Mouse (Mus musculus): ENCODE data around the gene Olfr96. TPM values are rescaled to one million over a fixed set of nuclear protein-coding genes. Genes with fewer than 3 reads are reported as not detected.

Olfr96 gene
- polyA plus RNA-seq, 1 experiment = not detected

GRCm38 (mm10) chr17:37194782-37195181, 25.2 kb upstream of the Olfr96 start:
- TF ChIP-seq SRF (IDR thresholded peaks at IDR 0.05; ENCODE audit: control insufficient read depth, insufficient read length, low read depth) (no peak), REST (IDR thresholded peaks at IDR 0.05; ENCODE audit: insufficient read depth, insufficient read length) (no peak), CEBPB (IDR thresholded peaks at IDR 0.05; ENCODE audit: insufficient read depth, poor library complexity, severe bottlenecking) (no peak), MAX (IDR thresholded peaks at IDR 0.05; ENCODE audit: low read depth) (no peak), POLR2AphosphoS2 (IDR thresholded peaks at IDR 0.05; ENCODE audit: insufficient read length, low read depth) (no peak), TCF3 (IDR thresholded peaks at IDR 0.05; ENCODE audit: insufficient read length, low read depth) (no peak), USF1 (IDR thresholded peaks at IDR 0.05; ENCODE audit: low read depth) (no peak), MYOD1 (IDR thresholded peaks at IDR 0.05; ENCODE audit: control insufficient read depth in 1 of 3, insufficient read length in 2 of 3, low read depth in 2 of 3) (no peak), E2F4 (IDR thresholded peaks at IDR 0.05; ENCODE audit: insufficient read depth) (no peak), MYOG (IDR thresholded peaks at IDR 0.05; ENCODE audit: control insufficient read depth in 1 of 3, insufficient read depth in 1 of 3, insufficient read length in 2 of 3, low read depth in 2 of 3) (no peak), POLR2A (IDR thresholded peaks at IDR 0.05; ENCODE audit: insufficient read length, low read depth) (no peak), TCF12 (IDR thresholded peaks at IDR 0.05; ENCODE audit: insufficient read depth, poor library complexity, severe bottlenecking) (no peak)
- Histone ChIP-seq H3ac (ENCODE audit: control insufficient read depth, insufficient read length) (no peak overlapping the region), H3K4me3 (no peak overlapping the region), H3K79me2 (ENCODE audit: control insufficient read depth, insufficient read depth) (no peaks in the 10 kb centered on the region), H3K27me3 (ENCODE audit: control insufficient read depth, insufficient read depth, insufficient read length) (no peaks in the 10 kb centered on the region), H3K4me2 (ENCODE audit: low read depth) (no peak overlapping the region), H3K36me3 (ENCODE audit: control insufficient read depth, insufficient read depth) (no peaks in the 10 kb centered on the region)

GRCm38 (mm10) chr17:37196845-37197724, 22.9 kb upstream of the Olfr96 start:
- no peaks in the 10 kb centered on the region for H3K36me3 ChIP-seq (ENCODE audit: control insufficient read depth, insufficient read depth)
- H3ac ChIP-seq (ENCODE audit: control insufficient read depth, insufficient read length) = no peak overlapping the region
- H3K79me2 ChIP-seq (ENCODE audit: control insufficient read depth, insufficient read depth) = no peaks in the 10 kb centered on the region
- H3K4me2 ChIP-seq (ENCODE audit: low read depth) = no peak overlapping the region
- H3K27me3 ChIP-seq (ENCODE audit: control insufficient read depth, insufficient read depth, insufficient read length) = no peaks in the 10 kb centered on the region
- no peak for TF ChIP-seq POLR2A (IDR thresholded peaks at IDR 0.05; ENCODE audit: insufficient read length, low read depth)
- no peak overlapping the region for H3K4me3 ChIP-seq

- no peaks in the 10 kb centered on the region for H3K27me3 ChIP-seq (ENCODE audit: control insufficient read depth, insufficient read depth, insufficient read length)
- no peak within 1 kb of the TSS for H3K4me2 ChIP-seq (ENCODE audit: low read depth)
- H3K36me3 ChIP-seq (ENCODE audit: control insufficient read depth, insufficient read depth) = no peaks in the 10 kb centered on the region
- no peaks in the 10 kb centered on the region for H3K79me2 ChIP-seq (ENCODE audit: control insufficient read depth, insufficient read depth)
- TF ChIP-seq MAX (IDR thresholded peaks at IDR 0.05; ENCODE audit: low read depth) = no peak
- TF ChIP-seq POLR2A (IDR thresholded peaks at IDR 0.05; ENCODE audit: insufficient read length, low read depth) = no peak
- TF ChIP-seq TCF12 (IDR thresholded peaks at IDR 0.05; ENCODE audit: insufficient read depth, poor library complexity, severe bottlenecking) = no peak
- TF ChIP-seq REST (IDR thresholded peaks at IDR 0.05; ENCODE audit: insufficient read depth, insufficient read length) = no peak
- TF ChIP-seq POLR2AphosphoS2 (IDR thresholded peaks at IDR 0.05; ENCODE audit: insufficient read length, low read depth) = no peak
- H3K4me3 ChIP-seq = no peak within 1 kb of the TSS
- no peak within 1 kb of the TSS for H3ac ChIP-seq (ENCODE audit: control insufficient read depth, insufficient read length)
Measured at GRCm38 (mm10) chr17:37200894-37201293, 19.1 kb upstream of the Olfr96 start, which contains the start of gene Olfr94. Olfr94 (minus strand) TSS chr17:37200994.

- TF ChIP-seq POLR2A (IDR thresholded peaks at IDR 0.05; ENCODE audit: insufficient read length, low read depth) (no peak), USF1 (IDR thresholded peaks at IDR 0.05; ENCODE audit: low read depth) (no peak), MYOG (IDR thresholded peaks at IDR 0.05; ENCODE audit: control insufficient read depth in 1 of 3, insufficient read depth in 1 of 3, insufficient read length in 2 of 3, low read depth in 2 of 3) (no peak), TCF12 (IDR thresholded peaks at IDR 0.05; ENCODE audit: insufficient read depth, poor library complexity, severe bottlenecking) (no peak), E2F4 (IDR thresholded peaks at IDR 0.05; ENCODE audit: insufficient read depth) (no peak), MYOD1 (IDR thresholded peaks at IDR 0.05; ENCODE audit: control insufficient read depth in 1 of 3, insufficient read length in 2 of 3, low read depth in 2 of 3) (no peak), CEBPB (IDR thresholded peaks at IDR 0.05; ENCODE audit: insufficient read depth, poor library complexity, severe bottlenecking) (no peak), MAX (IDR thresholded peaks at IDR 0.05; ENCODE audit: low read depth) (no peak), REST (IDR thresholded peaks at IDR 0.05; ENCODE audit: insufficient read depth, insufficient read length) (no peak)
- H3K4me3 ChIP-seq = no peak overlapping the region
- H3K79me2 ChIP-seq (ENCODE audit: control insufficient read depth, insufficient read depth) = no peaks in the 10 kb centered on the region
- no peaks in the 10 kb centered on the region for H3K36me3 ChIP-seq (ENCODE audit: control insufficient read depth, insufficient read depth)
- no peak overlapping the region for H3K4me2 ChIP-seq (ENCODE audit: low read depth)
- H3ac ChIP-seq (ENCODE audit: control insufficient read depth, insufficient read length) = no peak overlapping the region
- H3K27me3 ChIP-seq (ENCODE audit: control insufficient read depth, insufficient read depth, insufficient read length) = no peaks in the 10 kb centered on the region
Measured at GRCm38 (mm10) chr17:37203206-37203916, 16.6 kb upstream of the Olfr96 start.

- Histone ChIP-seq H3K4me2 (ENCODE audit: low read depth) (no peak overlapping the region), H3K27me3 (ENCODE audit: control insufficient read depth, insufficient read depth, insufficient read length) (no peaks in the 10 kb centered on the region), H3K36me3 (ENCODE audit: control insufficient read depth, insufficient read depth) (no peaks in the 10 kb centered on the region), H3ac (ENCODE audit: control insufficient read depth, insufficient read length) (no peak overlapping the region), H3K79me2 (ENCODE audit: control insufficient read depth, insufficient read depth) (no peaks in the 10 kb centered on the region), H3K4me3 (no peak overlapping the region)
- no peak for TF ChIP-seq POLR2AphosphoS2 (IDR thresholded peaks at IDR 0.05; ENCODE audit: insufficient read length, low read depth)
- no peak for TF ChIP-seq USF1 (IDR thresholded peaks at IDR 0.05; ENCODE audit: low read depth)
- TF ChIP-seq REST (IDR thresholded peaks at IDR 0.05; ENCODE audit: insufficient read depth, insufficient read length) = no peak
- TF ChIP-seq MYOG (IDR thresholded peaks at IDR 0.05; ENCODE audit: control insufficient read depth in 1 of 3, insufficient read depth in 1 of 3, insufficient read length in 2 of 3, low read depth in 2 of 3) = no peak
Measured at GRCm38 (mm10) chr17:37203917-37204236, 16.1 kb upstream of the Olfr96 start.
